Mouse (Mus musculus) myocyte (in vitro differentiated cells): ENCODE measurements around the gene Tfeb. TPM values are rescaled to one million over a fixed set of nuclear protein-coding genes. Genes with fewer than 3 reads are reported as not detected.
A peak's percentile ranks its signal among the peaks of the same experiment; 100 is the strongest.

Experiments used
- H3K27me3 ChIP-seq: one replicate; pipeline ENCODE4 v1.6.1; 2011; ENCODE audit not compliant: control insufficient read depth, insufficient read depth, insufficient read length
- H3K36me3 ChIP-seq: one replicate; pipeline ENCODE4 v1.6.1; 2011; ENCODE audit not compliant: control insufficient read depth, insufficient read depth
- H3K4me2 ChIP-seq: one replicate; pipeline ENCODE4 v1.6.1; 2011; ENCODE audit warnings: low read depth, control low read depth
- H3K4me3 ChIP-seq: one replicate; pipeline ENCODE4 v1.5.1; 2011; ENCODE audit warnings: mild to moderate bottlenecking, control low read depth, moderate library complexity
- H3K79me2 ChIP-seq: one replicate; pipeline ENCODE4 v1.6.1; 2011; ENCODE audit not compliant: control insufficient read depth, insufficient read depth
- H3ac ChIP-seq: one replicate; pipeline ENCODE4 v1.6.1; 2011; ENCODE audit not compliant: control insufficient read depth, insufficient read length
- CEBPB ChIP-seq: IDR thresholded peaks from 2 replicates; pipeline ENCODE4 v1.6.1; 2011; ENCODE audit warnings: mild to moderate bottlenecking, moderate library complexity; ENCODE audit not compliant: poor library complexity, insufficient read depth, severe bottlenecking
- E2F4 ChIP-seq: IDR thresholded peaks from one replicate; pipeline ENCODE4 v1.6.1; 2011; ENCODE audit warnings: mild to moderate bottlenecking, control low read depth, moderate library complexity; ENCODE audit not compliant: insufficient read depth
- MAX ChIP-seq: IDR thresholded peaks from one replicate; pipeline ENCODE4 v1.6.1; 2011; ENCODE audit warnings: low read depth, mild to moderate bottlenecking, control low read depth
- MYOD1 ChIP-seq, 3 experiments: IDR thresholded peaks; one replicate each; pipeline ENCODE4 v1.6.1; 2011; ENCODE audit warnings: control low read depth in 2 of 3, low read depth in 2 of 3, mild to moderate bottlenecking in 2 of 3, moderate library complexity in 1 of 3; ENCODE audit not compliant: insufficient read length in 2 of 3, control insufficient read depth in 1 of 3
- MYOG ChIP-seq, 3 experiments: IDR thresholded peaks; one replicate each; pipeline ENCODE4 v1.6.1; 2011; ENCODE audit warnings: control low read depth in 2 of 3, low read depth in 2 of 3, mild to moderate bottlenecking in 2 of 3; ENCODE audit not compliant: insufficient read length in 2 of 3, control insufficient read depth in 1 of 3, insufficient read depth in 1 of 3
- POLR2A ChIP-seq: IDR thresholded peaks from one replicate; pipeline ENCODE4 v1.6.1; 2011; ENCODE audit warnings: low read depth, mild to moderate bottlenecking, control low read depth, moderate library complexity; ENCODE audit not compliant: insufficient read length
- POLR2AphosphoS2 ChIP-seq: IDR thresholded peaks from one replicate; pipeline ENCODE4 v1.6.1; 2011; ENCODE audit warnings: low read depth, control low read depth; ENCODE audit not compliant: insufficient read length
- REST ChIP-seq: IDR thresholded peaks from one replicate; pipeline ENCODE4 v1.6.1; 2011; ENCODE audit warnings: mild to moderate bottlenecking, control low read depth, moderate library complexity; ENCODE audit not compliant: insufficient read depth, insufficient read length
- SRF ChIP-seq: IDR thresholded peaks from one replicate; pipeline ENCODE4 v1.6.1; 2011; ENCODE audit warnings: low read depth; ENCODE audit not compliant: control insufficient read depth, insufficient read length
- TCF12 ChIP-seq: IDR thresholded peaks from one replicate; pipeline ENCODE4 v1.6.1; 2011; ENCODE audit warnings: mild to moderate bottlenecking, control low read depth; ENCODE audit not compliant: poor library complexity, insufficient read depth, severe bottlenecking
- TCF3 ChIP-seq: IDR thresholded peaks from one replicate; pipeline ENCODE4 v1.6.1; 2011; ENCODE audit warnings: low read depth, control low read depth; ENCODE audit not compliant: insufficient read length
- USF1 ChIP-seq: IDR thresholded peaks from one replicate; pipeline ENCODE4 v1.6.1; 2011; ENCODE audit warnings: low read depth, mild to moderate bottlenecking, control low read depth, moderate library complexity
- polyA plus RNA-seq: library from polyadenylated mRNA; unstranded; fragments of >200 nt; fragmentation: generic; extraction: Trizol; gene quantifications from one replicate; pipeline ENCODE4 v1.2.1, GENCODE M21; 2012; ENCODE audit warnings: missing spikeins

The Tfeb gene
- polyA plus RNA-seq, 1 experiment: 16.5 TPM

DNA sequence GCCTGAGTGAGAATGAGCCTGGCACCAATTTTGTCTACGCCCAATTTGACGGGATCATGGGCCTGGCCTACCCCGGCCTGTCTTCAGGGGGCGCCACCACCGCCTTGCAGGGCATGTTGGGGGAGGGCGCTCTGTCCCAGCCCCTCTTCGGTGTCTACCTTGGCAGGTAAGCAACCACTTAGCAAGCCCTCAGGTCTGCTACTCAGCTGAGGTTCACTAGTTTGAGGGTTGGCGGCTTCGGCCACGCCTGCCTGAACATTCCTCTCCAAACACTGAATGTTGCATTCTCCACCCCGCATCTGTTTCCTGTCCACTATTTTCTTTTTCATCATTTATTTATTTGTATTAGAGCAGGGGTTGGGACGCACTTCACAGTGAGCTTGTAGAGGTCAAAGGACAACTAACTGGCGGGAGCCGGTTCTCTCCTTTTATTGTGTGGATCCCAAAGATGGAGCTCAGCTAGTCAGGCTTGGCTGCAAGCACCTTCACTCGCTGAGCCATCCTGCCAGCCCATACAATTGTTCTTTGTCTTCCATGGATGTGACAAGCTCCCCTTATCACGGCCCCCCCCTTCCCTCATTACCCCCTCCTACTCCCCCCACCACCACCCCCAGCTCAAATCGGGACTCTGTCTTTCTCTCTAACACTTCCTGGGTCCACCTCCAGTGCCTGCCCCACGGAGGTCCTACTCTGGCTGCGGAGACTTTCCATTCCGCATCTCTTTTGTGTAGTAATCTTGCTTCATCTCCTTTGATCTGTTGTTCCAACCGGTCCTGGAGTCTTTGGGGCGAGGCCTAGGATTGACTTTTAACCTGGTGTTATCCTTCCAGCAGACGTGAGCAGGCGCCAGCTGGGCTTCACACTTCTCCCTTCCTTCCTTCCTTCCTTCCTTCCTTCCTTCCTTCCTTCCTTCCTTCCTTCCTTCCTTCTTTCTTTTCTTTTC, 5.9 kb upstream of the Tfeb start:
- peaks cover 39% of the 10 kb centered on the region for H3K27me3 ChIP-seq
- no peaks in the 10 kb centered on the region for H3K36me3 ChIP-seq
- no peak overlapping the region for H3K4me3 ChIP-seq
- H3K79me2 ChIP-seq: no peaks in the 10 kb centered on the region
- no peak overlapping the region for H3ac ChIP-seq
- no peak for TF ChIP-seq CEBPB
- TF ChIP-seq USF1: no peak
- no peak for TF ChIP-seq POLR2AphosphoS2
- TF ChIP-seq POLR2A: no peak
- no peak for TF ChIP-seq SRF
- TF ChIP-seq TCF12: no peak
- TF ChIP-seq MAX: no peak
- H3K4me2 ChIP-seq: no peak overlapping the region

DNA sequence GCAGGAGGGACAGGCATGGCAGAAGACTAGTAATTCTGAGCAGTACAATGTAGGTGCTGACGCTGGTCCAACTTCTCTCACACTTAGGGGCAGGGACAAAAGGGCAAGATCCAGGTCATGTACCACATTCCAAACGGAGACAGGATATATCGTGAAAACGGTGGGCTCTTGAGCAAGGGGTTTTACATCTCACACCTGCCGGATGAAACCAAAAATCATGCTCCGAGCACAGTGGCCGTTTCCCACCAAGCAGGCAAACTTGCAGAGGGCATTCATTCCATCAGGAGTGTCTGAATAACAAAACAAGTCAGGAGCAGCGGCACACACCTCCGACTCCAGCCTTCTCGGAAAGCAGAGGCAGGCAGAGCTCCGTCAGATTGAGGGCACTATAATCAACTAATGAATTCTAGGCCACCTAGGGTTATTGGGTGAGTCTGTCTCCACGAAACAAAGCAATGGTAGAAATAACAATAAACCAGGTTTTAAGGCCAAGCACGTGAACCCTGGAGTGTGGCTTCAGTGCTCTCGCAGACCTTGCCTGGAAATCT, 1.2 kb upstream of the Tfeb start:
- no peak overlapping the region for H3ac ChIP-seq
- TF ChIP-seq POLR2A (no peak), REST (no peak), E2F4 (no peak), SRF (no peak), CEBPB (no peak), MAX (no peak), MYOD1 (IDR thresholded peaks at IDR 0.05; ENCODE audit: control insufficient read depth in 1 of 3, insufficient read length in 2 of 3, low read depth in 2 of 3) (no peak), TCF12 (no peak), TCF3 (no peak), USF1 (no peak), POLR2AphosphoS2 (no peak), MYOG (IDR thresholded peaks at IDR 0.05; ENCODE audit: control insufficient read depth in 1 of 3, insufficient read depth in 1 of 3, insufficient read length in 2 of 3, low read depth in 2 of 3) (no peak)
- no peaks in the 10 kb centered on the region for H3K36me3 ChIP-seq
- H3K4me2 ChIP-seq: no peak overlapping the region
- H3K27me3 ChIP-seq: peaks cover 19% of the 10 kb centered on the region
- H3K79me2 ChIP-seq: no peaks in the 10 kb centered on the region
- no peak overlapping the region for H3K4me3 ChIP-seq

DNA sequence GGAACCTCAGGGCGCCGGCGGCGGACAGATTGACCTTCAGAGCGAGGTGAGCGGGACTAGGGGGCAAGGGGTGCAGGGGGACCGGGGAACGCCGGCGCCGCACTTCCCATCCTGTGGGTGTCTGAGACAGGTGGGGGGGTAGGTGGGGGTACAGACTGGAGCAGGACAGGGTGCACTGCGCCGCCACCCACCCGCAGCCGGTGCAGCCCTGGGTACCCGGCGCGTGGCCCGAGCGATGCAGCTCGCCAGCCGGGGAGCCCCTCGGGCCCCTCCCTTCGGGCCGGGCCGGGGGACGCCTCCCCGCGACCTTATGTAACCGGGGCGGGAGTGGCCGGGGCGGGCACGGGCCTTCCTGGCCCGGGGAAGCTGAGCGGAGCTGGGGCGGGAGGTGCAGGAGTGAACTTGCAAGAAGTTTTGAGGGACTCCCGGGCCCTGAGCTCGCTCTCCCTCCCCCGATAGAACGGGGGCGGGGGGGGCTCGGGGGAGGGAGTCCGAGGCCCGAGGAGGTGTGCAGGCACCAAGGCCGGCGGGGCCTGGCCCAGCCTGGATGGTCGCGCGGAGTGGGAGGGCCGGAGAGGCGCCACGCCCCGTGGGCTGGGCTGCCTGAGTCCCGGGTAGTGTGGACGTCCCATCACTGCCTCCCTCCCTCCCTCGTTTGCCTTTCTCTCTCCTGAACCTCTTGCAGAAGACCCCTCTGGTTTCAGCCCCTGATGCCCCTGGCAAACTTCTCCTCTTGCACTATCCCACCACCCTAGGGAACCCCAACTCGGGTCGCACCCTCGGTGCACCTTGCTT, 638 bp downstream of the Tfeb start:
- TF ChIP-seq POLR2A: peak; percentile 69
- peak; percentile 73 for TF ChIP-seq POLR2AphosphoS2
- no peak for TF ChIP-seq REST
- TF ChIP-seq MYOG (IDR thresholded peaks at IDR 0.05; ENCODE audit: control insufficient read depth in 1 of 3, insufficient read depth in 1 of 3, insufficient read length in 2 of 3, low read depth in 2 of 3): peak in 1 of 3 experiments; percentile 3
- peak overlapping the region; percentile 93 for H3K4me2 ChIP-seq
- no peaks in the 10 kb centered on the region for H3K79me2 ChIP-seq
- H3K27me3 ChIP-seq: peaks cover 15% of the 10 kb centered on the region
- no peaks in the 10 kb centered on the region for H3K36me3 ChIP-seq
- peak overlapping the region; percentile 24 for H3ac ChIP-seq
- H3K4me3 ChIP-seq: peak overlapping the region; percentile 41

DNA sequence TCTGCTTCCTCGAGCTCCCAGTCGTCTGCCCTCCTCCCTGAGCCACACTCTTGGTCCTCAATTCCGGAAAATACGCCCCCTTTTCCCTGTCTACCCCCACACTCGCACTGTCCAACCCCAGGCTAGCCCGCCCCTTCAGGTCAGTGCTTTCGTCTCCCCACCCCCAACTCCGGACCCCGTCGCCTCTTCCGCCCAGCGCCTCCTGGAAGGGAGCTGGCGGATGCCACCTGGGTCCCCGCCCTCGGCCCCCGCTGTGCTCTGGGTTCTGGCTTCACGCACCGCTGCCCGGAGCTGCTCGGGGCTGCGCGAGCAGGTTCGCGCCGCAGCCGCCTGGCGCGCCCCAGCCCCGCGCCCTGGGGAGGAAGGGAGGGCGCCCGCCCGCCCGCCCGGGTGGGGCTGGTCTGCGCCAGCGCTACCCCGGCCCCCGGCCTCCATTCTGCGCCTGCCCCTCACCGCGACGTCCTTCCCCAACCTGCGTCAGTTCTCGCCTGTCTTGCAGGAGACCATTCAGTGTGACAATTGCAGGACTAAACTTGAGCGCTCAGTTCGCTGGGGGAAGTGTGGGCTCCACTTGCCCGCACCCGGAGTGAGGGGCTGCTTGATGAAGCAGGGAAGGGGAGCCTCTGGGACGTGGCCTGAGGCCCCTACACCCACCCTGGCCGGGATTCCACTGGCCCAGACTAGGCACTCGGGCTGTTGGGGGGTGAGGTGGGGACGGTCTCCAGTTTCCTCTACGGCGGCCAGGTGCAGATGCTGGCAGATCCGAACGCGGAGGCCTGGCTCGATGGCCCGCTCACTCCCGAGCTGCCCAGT, 1.4 kb downstream of the Tfeb start:
- Histone ChIP-seq H3K4me3 (peak overlapping the region; percentile 41), H3K79me2 (no peaks in the 10 kb centered on the region), H3K36me3 (no peaks in the 10 kb centered on the region), H3K27me3 (peaks cover 6% of the 10 kb centered on the region), H3K4me2 (peak overlapping the region; percentile 93), H3ac (peak overlapping the region; percentile 24)
- no peak for TF ChIP-seq SRF
- TF ChIP-seq POLR2AphosphoS2: no peak
- TF ChIP-seq POLR2A: peak; percentile 13
- TF ChIP-seq TCF12: no peak
- no peak for TF ChIP-seq MAX
- no peak for TF ChIP-seq TCF3
- peak in 2 of 3 experiments; percentile 6 to 12 for TF ChIP-seq MYOG (IDR thresholded peaks at IDR 0.05; ENCODE audit: control insufficient read depth in 1 of 3, insufficient read depth in 1 of 3, insufficient read length in 2 of 3, low read depth in 2 of 3)
- TF ChIP-seq USF1: no peak
- no peak for TF ChIP-seq MYOD1 (IDR thresholded peaks at IDR 0.05; ENCODE audit: control insufficient read depth in 1 of 3, insufficient read length in 2 of 3, low read depth in 2 of 3)
- TF ChIP-seq E2F4: no peak
- no peak for TF ChIP-seq REST
- TF ChIP-seq CEBPB: no peak
